Mouse (Mus musculus): Measurements from ENCODE around the gene Gm17545. TPM values are rescaled to one million over a fixed set of nuclear protein-coding genes. Genes with fewer than 3 reads are reported as not detected.

Gm17545 gene
- polyA plus RNA-seq, 1 experiment = not detected

DNA sequence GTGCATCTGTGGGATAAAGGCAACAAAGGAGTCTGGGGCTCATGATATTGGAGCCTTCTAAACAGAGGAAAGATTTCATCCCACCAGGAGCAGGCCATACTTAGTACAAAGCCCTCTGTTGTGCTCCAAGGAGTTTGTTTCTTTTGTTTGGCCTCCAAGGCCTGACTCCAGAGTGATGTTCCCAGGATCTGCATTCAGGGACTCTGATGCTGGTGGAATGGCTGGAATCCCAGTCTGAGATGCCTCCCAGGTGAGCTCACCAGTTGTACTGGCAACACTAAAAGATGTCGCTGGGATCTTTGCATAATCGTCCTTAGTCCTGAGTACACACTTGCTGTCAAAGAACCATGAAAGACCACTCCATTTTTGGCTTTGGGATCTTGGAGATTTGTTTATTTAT, 20.0 kb upstream of the Gm17545 start:
- TF ChIP-seq POLR2A (IDR thresholded peaks at IDR 0.05; ENCODE audit: borderline replicate concordance, low read depth, low read length) = no peak
- no peak for TF ChIP-seq CTCF (IDR thresholded peaks at IDR 0.05; ENCODE audit: low read depth, low read length)
- Histone ChIP-seq H3K4me1 (ENCODE audit: control insufficient read depth, insufficient read depth, low read length) (no peaks in the 10 kb centered on the region; the same call in 1 of the 2 replicates), H3K27ac (ENCODE audit: insufficient read depth, low read depth, low read length) (no peak overlapping the region), H3K4me3 (ENCODE audit: insufficient read depth, low read length) (no peak overlapping the region)

DNA sequence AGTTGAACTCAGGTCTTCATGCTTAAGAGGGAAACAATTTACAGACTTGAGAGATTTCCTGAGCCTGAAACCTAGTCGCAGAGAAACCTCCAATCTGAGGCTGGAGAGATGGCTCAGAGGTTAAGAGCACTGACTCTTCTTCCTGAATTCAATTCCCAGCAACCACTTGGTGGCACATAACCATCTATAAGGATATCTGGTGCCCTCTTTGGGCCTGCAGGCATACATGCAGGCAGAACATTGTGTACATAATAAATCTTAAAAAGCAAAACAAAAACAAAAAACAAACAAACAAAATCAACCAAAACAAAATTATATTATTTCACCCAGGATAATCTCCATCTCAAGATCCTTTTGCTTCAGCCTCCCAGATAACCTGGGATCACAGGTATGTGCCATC, 15.3 kb upstream of the Gm17545 start:
- TF ChIP-seq POLR2A (IDR thresholded peaks at IDR 0.05; ENCODE audit: borderline replicate concordance, low read depth, low read length) = no peak
- no peak for TF ChIP-seq CTCF (IDR thresholded peaks at IDR 0.05; ENCODE audit: low read depth, low read length)
- no peak overlapping the region for H3K27ac ChIP-seq (ENCODE audit: insufficient read depth, low read depth, low read length)
- H3K4me3 ChIP-seq (ENCODE audit: insufficient read depth, low read length) = no peak overlapping the region
- no peaks in the 10 kb centered on the region for H3K4me1 ChIP-seq (ENCODE audit: control insufficient read depth, insufficient read depth, low read length)

DNA sequence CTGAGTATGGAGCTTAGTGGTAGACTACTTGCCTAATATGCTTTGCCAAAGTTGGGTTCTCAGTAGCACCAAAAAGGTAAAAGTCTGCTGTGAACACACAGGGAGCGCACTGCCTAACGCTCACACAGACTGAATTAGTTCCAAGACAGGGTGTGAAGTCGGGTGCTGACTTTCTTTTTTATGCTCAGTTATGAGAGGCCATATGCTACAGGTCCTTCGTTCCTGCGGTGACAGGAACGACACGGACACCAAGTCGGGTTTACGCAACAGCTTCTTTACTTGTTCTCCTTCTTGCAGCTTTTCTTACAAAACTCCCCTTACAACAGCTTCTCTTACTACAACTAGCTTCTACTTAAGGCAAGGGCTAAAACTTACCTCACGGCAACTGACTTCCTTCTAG, 10.9 kb upstream of the Gm17545 start:
- H3K4me1 ChIP-seq (ENCODE audit: control insufficient read depth, insufficient read depth, low read length) = no peaks in the 10 kb centered on the region
- no peak overlapping the region for H3K27ac ChIP-seq (ENCODE audit: insufficient read depth, low read depth, low read length)
- H3K4me3 ChIP-seq (ENCODE audit: insufficient read depth, low read length) = no peak overlapping the region
- TF ChIP-seq POLR2A (IDR thresholded peaks at IDR 0.05; ENCODE audit: borderline replicate concordance, low read depth, low read length) (no peak), CTCF (IDR thresholded peaks at IDR 0.05; ENCODE audit: low read depth, low read length) (no peak)

DNA sequence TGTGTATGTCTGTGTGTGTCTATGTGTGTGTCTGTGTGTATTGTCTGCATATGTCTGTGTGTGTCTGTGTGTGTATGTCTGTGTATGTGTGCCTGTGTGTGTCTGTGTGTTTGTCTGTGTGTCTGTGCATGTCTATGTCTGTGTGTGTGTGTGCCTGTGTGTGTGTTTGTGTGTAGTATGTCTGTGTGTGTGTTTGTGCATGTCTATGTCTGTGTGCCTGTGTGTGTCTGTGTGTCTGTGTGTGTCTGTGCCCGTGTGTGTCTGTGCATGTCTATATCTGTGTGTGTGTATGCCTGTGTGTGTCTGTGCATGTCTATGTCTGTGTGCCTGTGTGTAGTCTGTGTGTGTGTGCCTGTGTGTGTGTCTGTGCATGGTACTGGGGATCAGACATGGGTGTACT, 9.0 kb upstream of the Gm17545 start:
- H3K27ac ChIP-seq (ENCODE audit: insufficient read depth, low read depth, low read length) = no peak overlapping the region
- no peaks in the 10 kb centered on the region for H3K4me1 ChIP-seq (ENCODE audit: control insufficient read depth, insufficient read depth, low read length)
- no peak for TF ChIP-seq POLR2A (IDR thresholded peaks at IDR 0.05; ENCODE audit: borderline replicate concordance, low read depth, low read length)
- no peak for TF ChIP-seq CTCF (IDR thresholded peaks at IDR 0.05; ENCODE audit: low read depth, low read length)
- no peak overlapping the region for H3K4me3 ChIP-seq (ENCODE audit: insufficient read depth, low read length)

DNA sequence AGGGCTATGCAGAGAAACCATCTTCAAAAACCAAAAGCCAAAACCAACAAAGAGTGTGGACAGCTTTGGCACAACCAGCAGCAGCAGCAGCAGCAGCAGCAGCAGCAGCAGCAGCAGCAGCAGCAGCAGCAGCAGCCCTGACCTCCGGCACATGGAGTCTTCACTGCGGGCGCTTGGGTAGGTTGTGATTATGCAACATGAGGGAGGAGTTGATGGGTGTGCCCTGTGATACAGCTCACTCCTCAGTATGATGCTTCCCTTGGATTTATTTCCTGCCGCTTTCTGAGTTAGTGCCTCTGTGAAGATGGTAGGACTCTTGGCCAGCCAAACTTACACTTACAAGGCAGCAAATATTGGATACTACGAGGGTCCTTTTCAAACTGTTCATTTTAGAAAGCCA, 6.9 kb upstream of the Gm17545 start:
- no peak overlapping the region for H3K27ac ChIP-seq (ENCODE audit: insufficient read depth, low read depth, low read length)
- no peak for TF ChIP-seq CTCF (IDR thresholded peaks at IDR 0.05; ENCODE audit: low read depth, low read length)
- no peak for TF ChIP-seq POLR2A (IDR thresholded peaks at IDR 0.05; ENCODE audit: borderline replicate concordance, low read depth, low read length)
- H3K4me1 ChIP-seq (ENCODE audit: control insufficient read depth, insufficient read depth, low read length) = no peaks in the 10 kb centered on the region
- no peak overlapping the region for H3K4me3 ChIP-seq (ENCODE audit: insufficient read depth, low read length)

DNA sequence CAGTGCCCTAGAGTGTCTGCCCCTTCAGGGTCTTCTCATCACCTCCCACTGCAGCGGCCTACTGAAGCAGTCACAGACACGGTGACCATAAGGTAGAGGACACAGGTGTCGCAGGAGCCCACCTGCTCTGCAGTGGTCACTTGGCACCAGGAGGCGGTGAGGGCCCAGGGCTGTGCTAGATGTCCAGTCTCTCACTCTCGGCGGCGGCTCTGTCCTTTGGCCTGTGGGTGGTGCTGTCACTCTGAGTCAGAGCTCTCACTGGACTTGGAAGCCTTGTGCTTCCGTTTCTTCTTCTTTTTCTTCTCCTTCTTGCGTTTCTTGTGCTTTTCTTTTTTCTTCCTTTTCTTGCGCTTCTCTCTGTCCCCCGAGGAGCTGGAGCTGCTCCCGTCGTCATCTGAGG, 5.7 kb upstream of the Gm17545 start:
- no peak overlapping the region for H3K4me3 ChIP-seq (ENCODE audit: insufficient read depth, low read length)
- TF ChIP-seq CTCF (IDR thresholded peaks at IDR 0.05; ENCODE audit: low read depth, low read length) (no peak), POLR2A (IDR thresholded peaks at IDR 0.05; ENCODE audit: borderline replicate concordance, low read depth, low read length) (no peak)
- H3K27ac ChIP-seq (ENCODE audit: insufficient read depth, low read depth, low read length) = no peak overlapping the region
- H3K4me1 ChIP-seq (ENCODE audit: control insufficient read depth, insufficient read depth, low read length) = no peaks in the 10 kb centered on the region

DNA sequence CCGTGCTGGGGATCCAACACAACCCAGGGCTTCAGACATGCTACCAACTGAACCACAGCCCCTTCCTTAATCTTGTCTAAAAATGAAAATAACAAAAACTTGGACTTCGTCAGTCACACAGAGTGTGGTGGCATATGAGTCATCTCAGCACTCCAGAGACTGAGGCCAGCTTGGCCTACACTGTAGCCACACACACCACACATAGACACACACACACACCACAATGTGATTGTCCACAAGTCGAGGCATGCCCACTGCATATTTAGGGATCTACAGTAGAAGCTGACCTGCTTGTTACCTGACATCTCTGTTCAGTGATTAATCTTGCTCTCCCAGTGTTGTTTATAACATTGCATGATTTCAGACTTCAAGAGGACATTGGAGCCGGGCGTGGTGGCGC, 4.9 kb upstream of the Gm17545 start:
- Histone ChIP-seq H3K4me1 (ENCODE audit: control insufficient read depth, insufficient read depth, low read length) (no peaks in the 10 kb centered on the region), H3K27ac (ENCODE audit: insufficient read depth, low read depth, low read length) (no peak overlapping the region), H3K4me3 (ENCODE audit: insufficient read depth, low read length) (no peak overlapping the region)
- TF ChIP-seq POLR2A (IDR thresholded peaks at IDR 0.05; ENCODE audit: borderline replicate concordance, low read depth, low read length) = no peak
- no peak for TF ChIP-seq CTCF (IDR thresholded peaks at IDR 0.05; ENCODE audit: low read depth, low read length)

DNA sequence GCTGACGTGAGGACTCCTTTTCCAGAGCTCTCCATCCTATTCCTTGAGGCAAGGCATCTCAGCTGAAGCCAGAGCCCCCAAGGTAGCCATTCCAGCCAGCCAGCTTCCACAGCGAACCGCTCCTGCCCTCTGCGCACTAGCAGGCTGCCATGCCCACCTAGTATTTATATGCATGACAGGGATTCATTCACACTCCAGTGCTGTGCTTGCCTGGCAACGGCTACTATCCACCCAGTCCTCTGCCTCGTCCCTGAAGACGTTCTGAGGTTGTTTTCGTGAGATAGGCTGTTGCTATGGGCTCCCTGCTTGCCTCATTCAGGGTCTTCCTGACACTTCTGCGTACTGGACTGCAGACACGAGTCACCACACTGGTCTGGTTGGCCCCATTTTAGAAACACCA, 1.4 kb upstream of the Gm17545 start:
- TF ChIP-seq POLR2A (IDR thresholded peaks at IDR 0.05; ENCODE audit: borderline replicate concordance, low read depth, low read length) = no peak
- H3K4me3 ChIP-seq (ENCODE audit: insufficient read depth, low read length) = no peak overlapping the region
- H3K27ac ChIP-seq (ENCODE audit: insufficient read depth, low read depth, low read length) = no peak overlapping the region
- H3K4me1 ChIP-seq (ENCODE audit: control insufficient read depth, insufficient read depth, low read length) = no peaks in the 10 kb centered on the region

DNA sequence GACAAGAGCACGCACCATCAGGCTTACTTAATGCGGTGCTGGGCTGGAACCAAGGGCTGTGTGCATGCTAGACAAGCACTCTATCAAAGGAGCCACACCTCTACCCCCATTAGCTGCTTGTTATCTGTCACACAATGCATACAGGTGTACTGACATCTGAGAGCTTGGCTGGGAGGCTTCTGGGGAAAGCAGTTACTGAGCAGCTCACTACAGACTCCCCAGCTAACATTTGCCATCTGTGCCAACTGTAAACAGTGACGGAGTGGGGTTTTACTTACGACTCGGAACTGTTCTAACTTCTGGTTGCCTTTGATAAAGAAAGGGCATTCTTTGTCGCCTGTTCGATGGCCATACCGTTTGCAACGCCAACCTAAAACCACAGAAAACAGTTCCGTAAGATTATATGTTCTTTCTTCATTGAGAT, 577 bp upstream of the Gm17545 start:
- no peak overlapping the region for H3K27ac ChIP-seq (ENCODE audit: insufficient read depth, low read depth, low read length)

DNA sequence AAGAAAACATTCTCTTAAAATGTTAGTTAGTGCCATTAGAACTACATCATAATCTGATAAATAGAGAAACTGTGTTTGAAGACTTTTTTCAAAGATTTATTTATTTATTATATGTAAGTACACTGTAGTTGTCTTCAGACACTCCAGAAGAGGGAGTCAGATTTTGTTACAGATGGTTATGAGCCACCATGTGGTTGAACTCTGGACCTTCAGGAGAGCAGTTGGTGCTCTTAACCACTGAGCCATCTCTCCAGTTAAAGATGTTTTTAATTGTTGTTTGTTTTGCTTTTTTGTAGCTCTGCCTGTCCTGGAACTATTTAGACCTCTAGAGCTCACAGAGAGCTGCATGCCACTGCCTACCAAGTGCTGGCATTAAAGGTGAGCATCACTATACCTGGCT, 951 bp downstream of the Gm17545 start:
- no peak overlapping the region for H3K27ac ChIP-seq (ENCODE audit: insufficient read depth, low read depth, low read length)
- TF ChIP-seq CTCF (IDR thresholded peaks at IDR 0.05; ENCODE audit: low read depth, low read length) (no peak), POLR2A (IDR thresholded peaks at IDR 0.05; ENCODE audit: borderline replicate concordance, low read depth, low read length) (no peak)
- H3K4me1 ChIP-seq (ENCODE audit: control insufficient read depth, insufficient read depth, low read length) = no peaks in the 10 kb centered on the region
- H3K4me3 ChIP-seq (ENCODE audit: insufficient read depth, low read length) = no peak overlapping the region

More for the DNA sequence above, 577 bp upstream of the Gm17545 start:
- TF ChIP-seq POLR2A (IDR thresholded peaks at IDR 0.05; ENCODE audit: borderline replicate concordance, low read depth, low read length) (no peak), CTCF (IDR thresholded peaks at IDR 0.05; ENCODE audit: low read depth, low read length) (no peak)
- Histone ChIP-seq H3K4me3 (ENCODE audit: insufficient read depth, low read length) (no peak overlapping the region), H3K4me1 (ENCODE audit: control insufficient read depth, insufficient read depth, low read length) (no peaks in the 10 kb centered on the region)

Measured in bone marrow macrophage, adult 2 months (primary cell).